Mouse (Mus musculus): ENCODE measurements around the gene Igsf11. TPM values are rescaled to one million over a fixed set of nuclear protein-coding genes. Genes with fewer than 3 reads are reported as not detected.

The Igsf11 gene
- total RNA-seq, 2 experiments from 2014 or later = 0.17 to 0.18 TPM

DNA sequence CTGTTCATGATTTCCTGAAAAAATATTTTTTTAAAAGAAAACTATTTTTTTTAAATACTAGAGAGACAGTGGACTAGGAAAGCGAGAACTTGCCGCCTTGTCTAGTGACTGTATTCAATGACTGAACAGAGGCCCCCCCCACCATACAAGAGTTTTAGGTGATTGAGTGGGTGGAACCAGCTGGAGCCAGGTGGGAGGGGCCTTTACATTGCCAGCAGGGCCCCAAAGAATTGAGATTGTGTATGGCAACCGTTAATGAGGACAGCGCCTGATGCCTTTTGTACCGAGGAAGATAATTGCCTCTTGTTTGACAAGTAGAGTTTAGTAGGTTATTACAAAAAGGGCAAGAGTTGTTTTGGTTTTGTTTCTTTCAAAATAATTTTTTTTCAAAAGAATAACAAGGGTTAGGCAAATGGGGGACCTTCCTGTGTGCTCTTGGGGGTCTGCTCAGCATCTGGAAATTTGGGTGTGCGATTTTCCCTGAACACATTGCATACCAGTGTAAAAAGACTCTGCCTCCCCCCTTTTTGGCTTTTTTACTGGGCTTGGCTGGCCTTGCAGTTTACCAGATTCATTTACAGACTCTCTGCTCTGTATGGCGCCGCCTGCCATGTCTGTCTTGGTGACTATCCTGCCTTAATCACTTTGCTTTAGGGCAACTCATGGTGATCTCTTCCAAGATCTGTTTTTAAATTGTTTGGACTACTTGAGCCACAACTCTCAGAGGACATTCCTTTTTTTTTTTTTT lies 133.7 kb downstream of the Igsf11 start:
- DNase-seq = no peak
- intact Hi-C loops (cut with DNase I) = no loop called here
- no peak for TF ChIP-seq CTCF (IDR thresholded peaks at IDR 0.05)
- Histone ChIP-seq H3K27ac (no peak overlapping the region), H3K4me3 (no peak overlapping the region)

DNA sequence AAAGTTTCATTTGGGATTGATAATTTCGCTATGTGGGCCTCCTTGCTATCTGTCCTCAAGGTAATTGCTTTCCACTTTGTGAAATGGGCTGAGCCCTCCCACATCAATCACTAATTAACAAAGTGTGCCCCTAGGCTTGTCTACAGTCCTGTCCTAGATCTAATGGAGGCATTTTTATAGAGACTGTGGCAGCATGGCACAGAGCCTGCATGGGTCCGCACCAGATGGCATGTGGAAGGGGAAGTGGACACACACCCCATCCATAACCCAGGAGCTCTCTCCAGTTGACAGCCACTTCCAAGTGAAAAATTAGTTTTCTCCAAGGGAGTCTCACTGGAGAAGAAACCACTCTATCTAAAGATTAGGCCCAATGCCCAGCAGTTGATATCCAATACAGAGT lies 138.9 kb downstream of the Igsf11 start:
- intact Hi-C loops (cut with DNase I) = no loop called here
- Histone ChIP-seq H3K4me3 (no peak overlapping the region), H3K27ac (no peak overlapping the region)
- no peak for TF ChIP-seq CTCF (IDR thresholded peaks at IDR 0.05)
- no peak for DNase-seq

DNA sequence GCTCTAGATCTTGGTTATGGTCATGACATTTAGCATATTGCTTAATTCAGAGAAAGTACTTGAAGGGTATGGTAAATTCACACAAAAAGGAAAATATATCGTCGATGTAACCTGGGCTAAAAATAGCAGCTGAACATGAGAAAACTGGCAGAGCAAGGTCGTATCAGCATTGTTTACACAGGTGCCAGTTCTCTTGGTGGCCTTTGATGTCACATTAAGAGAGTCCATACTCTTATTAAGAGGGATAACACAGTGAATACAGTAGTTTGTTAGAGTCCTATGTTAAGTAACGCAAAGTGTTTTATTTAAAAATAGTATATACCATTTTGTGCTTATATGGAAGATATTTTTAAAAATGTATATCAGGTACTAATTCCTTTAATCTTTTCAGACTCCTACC lies 144.8 kb downstream of the Igsf11 start:
- intact Hi-C loops (cut with DNase I) = no loop called here
- Histone ChIP-seq H3K4me3 (no peak overlapping the region), H3K27ac (no peak overlapping the region)
- DNase-seq = no peak
- no peak for TF ChIP-seq CTCF (IDR thresholded peaks at IDR 0.05)

DNA sequence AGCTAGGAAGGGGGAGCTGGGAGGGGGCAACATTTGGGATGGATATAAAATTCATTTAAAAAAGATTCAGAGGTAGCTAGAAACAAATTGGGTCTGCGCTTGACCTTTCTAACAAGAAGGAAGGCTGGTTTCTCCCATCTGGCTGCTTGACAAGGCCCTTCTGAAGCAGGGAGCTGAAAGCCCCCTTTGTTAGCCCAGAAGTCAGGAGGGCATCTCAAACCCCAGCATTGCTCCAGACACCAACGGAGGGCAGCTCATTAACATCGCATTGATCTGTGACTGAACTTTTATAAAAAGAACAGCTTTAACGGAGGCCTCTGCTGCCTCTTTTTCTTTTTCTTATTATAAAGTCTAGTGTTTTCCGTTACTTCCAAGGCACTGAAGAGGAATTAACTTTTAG lies 151.9 kb downstream of the Igsf11 start:
- H3K27ac ChIP-seq = no peak overlapping the region
- DNase-seq = no peak
- H3K4me3 ChIP-seq = no peak overlapping the region
- TF ChIP-seq CTCF (IDR thresholded peaks at IDR 0.05) = no peak
- intact Hi-C loops (cut with DNase I) = no loop called here

DNA sequence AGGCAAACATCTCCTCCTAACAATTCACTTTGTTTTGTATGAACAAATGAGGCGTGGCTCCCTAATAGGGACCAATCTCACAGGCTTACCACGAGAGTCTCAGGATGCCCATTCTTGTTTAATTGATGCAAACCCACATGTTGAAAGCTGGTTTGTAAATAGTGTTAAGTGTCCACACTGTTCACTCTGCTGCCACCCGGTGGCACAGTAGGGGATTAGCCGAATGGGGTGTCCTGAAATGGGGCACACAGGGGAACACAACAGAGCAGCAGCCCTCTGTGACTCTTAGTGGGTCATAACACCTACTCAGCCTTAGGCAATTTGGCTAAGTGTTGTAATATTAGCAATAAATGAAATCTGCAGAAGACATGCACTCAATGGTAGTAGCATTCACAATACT lies 156.4 kb downstream of the Igsf11 start:
- H3K4me3 ChIP-seq = no peak overlapping the region
- no peak overlapping the region for H3K27ac ChIP-seq
- TF ChIP-seq CTCF (IDR thresholded peaks at IDR 0.05) = peak; percentile 66
- intact Hi-C loops (cut with DNase I) = no loop called here
- no peak for DNase-seq

DNA sequence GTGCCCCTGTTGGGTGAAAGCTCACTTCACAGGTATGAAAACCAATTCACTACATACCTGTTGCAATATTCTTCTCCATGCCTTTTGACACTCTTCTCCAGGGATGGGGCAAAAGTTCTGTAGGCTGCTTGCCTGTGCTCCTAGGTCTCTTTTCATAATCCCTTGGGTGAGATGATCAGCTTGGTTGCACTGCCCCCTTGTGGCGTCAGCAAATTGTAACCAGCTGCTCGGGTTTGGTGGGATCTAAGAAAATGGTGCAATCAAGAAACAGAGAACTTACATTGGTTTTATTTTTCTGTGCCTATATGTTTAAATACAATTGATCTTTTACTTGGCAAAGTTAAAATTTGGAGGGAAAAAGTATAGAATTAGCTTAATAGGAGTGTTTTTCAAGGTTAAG lies 160.5 kb downstream of the Igsf11 start:
- TF ChIP-seq CTCF (IDR thresholded peaks at IDR 0.05) = peak; percentile 72

DNA sequence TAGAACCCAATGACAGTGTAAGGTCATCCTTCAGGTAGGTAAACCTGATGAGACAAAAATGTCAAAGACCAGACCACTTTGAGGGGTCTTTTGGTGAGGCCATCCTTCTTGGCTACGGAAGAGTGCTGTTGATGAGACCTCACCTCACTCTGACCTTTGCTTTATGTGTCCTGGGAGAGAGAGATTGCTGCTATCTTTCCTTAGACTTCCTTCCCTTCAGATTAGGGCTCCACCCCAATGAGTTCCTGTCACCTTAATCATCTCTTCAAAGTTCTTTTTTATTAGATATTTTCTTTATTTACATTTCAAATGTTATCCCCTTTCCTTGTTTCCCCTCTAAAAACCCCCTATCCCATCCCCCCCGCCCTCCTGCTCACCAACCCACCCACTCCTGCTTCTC lies 161.3 kb downstream of the Igsf11 start:
- intact Hi-C loops (cut with DNase I) = loop anchor here (2.0 to 5.0 kb wide), 2 partner anchors 151 to 195 kb away; no protein-coding TSS in a partner anchor
- TF ChIP-seq CTCF (IDR thresholded peaks at IDR 0.05) = no peak
- no peak overlapping the region for H3K27ac ChIP-seq
- H3K4me3 ChIP-seq = no peak overlapping the region
- DNase-seq = no peak

More for the DNA sequence above, 160.5 kb downstream of the Igsf11 start:
- intact Hi-C loops (cut with DNase I) = loop anchor here (2.0 to 5.0 kb wide), 2 partner anchors 151 to 194 kb away; no protein-coding TSS in a partner anchor
- peak; percentile 49 for DNase-seq
- Histone ChIP-seq H3K27ac (no peak overlapping the region), H3K4me3 (no peak overlapping the region)

DNA sequence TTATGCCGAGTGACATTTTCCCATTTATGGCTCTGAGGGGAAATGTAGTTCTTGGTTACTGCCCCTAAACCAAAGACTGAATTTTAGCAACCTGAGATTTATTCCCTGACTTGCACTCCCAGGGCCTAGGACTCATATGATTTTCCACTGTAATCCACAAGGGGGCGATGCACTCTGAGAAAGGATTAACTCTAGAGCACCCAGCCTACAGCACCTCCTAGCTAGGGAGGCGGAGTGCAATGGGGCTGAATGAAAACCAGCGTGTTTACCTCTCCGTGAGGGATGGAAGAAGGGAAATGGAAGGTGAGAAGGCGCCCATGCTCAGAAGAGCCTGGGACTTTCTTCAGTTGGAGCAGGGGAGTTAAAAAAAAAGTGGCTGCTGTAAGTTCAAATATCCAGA lies 163.6 kb downstream of the Igsf11 start:
- Histone ChIP-seq H3K27ac (no peak overlapping the region), H3K4me3 (no peak overlapping the region)
- intact Hi-C loops (cut with DNase I) = no loop called here
- TF ChIP-seq CTCF (IDR thresholded peaks at IDR 0.05) = peak; percentile 51
- DNase-seq = no peak

DNA sequence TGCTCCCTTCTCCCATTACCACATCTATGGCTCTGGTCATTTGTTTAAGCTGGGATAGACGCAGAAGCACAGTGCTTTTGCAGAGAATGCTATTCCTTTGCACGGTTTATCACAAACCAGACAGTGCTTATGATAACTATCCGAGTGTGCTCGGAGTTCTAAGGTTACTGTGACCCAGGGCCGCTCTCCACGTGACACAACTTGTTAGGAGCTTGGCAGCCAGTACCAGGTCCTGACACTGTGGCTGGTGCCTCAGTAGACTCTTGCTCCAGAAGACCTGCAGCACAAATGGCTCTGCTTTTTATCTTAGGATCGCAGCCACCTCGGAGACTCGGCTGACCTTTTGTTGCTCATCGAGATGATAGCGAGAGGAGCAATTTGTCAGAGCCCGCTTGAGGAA lies 164.5 kb downstream of the Igsf11 start:
- no peak overlapping the region for H3K27ac ChIP-seq
- DNase-seq = no peak
- intact Hi-C loops (cut with DNase I) = no loop called here
- TF ChIP-seq CTCF (IDR thresholded peaks at IDR 0.05) = no peak
- no peak overlapping the region for H3K4me3 ChIP-seq

DNA sequence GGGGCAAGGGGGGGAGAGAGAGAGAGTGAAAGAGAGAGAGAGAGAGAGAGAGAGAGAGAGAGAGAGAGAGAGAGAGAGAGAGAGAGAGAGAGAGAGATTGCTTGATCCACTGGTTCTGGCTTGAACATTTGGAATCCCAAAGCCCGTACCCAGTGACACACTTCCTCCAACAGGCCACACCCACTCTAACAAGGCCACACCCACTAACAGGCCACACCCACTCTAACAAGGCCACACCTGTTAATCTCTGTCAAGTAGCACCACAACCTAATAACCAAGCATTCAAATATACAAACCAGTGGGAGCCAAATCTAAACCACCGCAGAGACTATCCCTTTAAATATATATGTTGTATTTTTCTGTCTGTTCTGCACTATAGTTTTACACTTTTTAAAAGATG lies 166.4 kb downstream of the Igsf11 start:
- intact Hi-C loops (cut with DNase I) = no loop called here
- no peak for DNase-seq
- Histone ChIP-seq H3K27ac (no peak overlapping the region), H3K4me3 (no peak overlapping the region)
- no peak for TF ChIP-seq CTCF (IDR thresholded peaks at IDR 0.05)

DNA sequence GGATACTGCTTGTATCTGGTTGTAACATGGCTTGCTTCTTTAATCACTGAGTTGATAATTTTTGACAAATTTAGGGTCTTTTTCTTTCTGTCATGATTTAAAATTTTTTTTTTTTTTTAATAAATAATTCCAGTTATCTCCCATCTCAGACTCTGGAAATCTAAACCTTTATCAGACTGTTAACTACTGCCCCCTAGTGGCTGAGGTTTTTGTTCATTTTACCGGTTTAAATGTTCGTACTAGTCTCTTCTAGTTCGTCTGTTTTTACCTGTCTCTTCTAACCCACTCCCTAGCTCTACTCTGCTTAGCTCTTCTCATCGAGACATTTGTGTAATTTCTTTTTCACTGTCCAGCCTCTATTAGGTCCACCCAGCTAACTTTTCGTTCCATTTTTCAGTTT lies 170.1 kb downstream of the Igsf11 start:
- TF ChIP-seq CTCF (IDR thresholded peaks at IDR 0.05) = peak; percentile 68
- no peak overlapping the region for H3K27ac ChIP-seq
- intact Hi-C loops (cut with DNase I) = no loop called here
- no peak overlapping the region for H3K4me3 ChIP-seq
- DNase-seq = no peak

DNA sequence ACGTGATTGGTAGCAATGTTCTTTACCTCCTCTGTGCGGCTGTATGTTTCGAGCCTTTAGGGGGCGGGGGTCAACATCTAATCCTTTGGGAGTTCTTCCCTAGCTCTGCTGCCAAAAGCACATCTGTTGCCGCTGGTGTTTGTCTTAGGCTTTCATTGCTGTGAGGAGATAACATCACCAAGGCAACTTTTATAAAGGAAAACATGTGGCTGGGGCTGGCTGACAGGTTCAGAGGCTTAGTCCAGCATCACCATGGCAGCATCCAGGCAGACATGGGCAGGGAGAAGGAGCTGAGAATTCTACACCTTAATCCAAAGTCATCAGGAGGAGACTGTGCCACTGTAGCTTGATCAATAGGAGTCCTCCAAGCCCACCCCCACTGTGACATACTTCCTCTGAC lies 173.1 kb downstream of the Igsf11 start:
- H3K4me3 ChIP-seq = no peak overlapping the region
- no peak for TF ChIP-seq CTCF (IDR thresholded peaks at IDR 0.05)
- DNase-seq = no peak
- intact Hi-C loops (cut with DNase I) = no loop called here
- no peak overlapping the region for H3K27ac ChIP-seq

DNA sequence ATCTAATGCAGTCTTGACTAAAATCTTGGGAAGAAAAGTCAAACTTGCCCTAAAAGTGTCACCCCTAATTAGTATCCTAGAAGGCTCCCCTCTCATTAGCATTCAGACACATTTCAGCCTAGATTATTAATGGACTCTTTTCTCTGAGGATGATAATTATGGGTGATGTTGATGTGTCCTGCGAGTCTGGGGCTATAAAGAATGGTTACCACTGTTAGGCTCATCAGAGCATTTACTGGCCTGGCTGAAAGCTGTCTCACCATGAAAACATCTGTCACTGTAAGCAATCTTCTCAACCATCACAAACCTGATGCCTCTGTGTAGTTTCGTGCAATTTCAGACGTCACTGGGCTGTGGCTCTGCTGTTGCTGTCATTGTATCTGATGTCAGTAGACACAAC lies 179.0 kb downstream of the Igsf11 start:
- intact Hi-C loops (cut with DNase I) = no loop called here
- TF ChIP-seq CTCF (IDR thresholded peaks at IDR 0.05) = no peak
- Histone ChIP-seq H3K27ac (no peak overlapping the region), H3K4me3 (no peak overlapping the region)
- no peak for DNase-seq

Other genes with a start within 250 kb of the Igsf11 start
- gene Arhgap31, start 179.4 kb upstream of the Igsf11 start, total RNA-seq (2021) = 10 to 100 TPM; 11.9 to 18.6 TPM
- gene B4galt4, start 150.4 kb upstream of the Igsf11 start, total RNA-seq (2021) = 1 to 10 TPM; 3.3 to 7.0 TPM
- gene Upk1b, start 92.3 kb upstream of the Igsf11 start, total RNA-seq (2021) = not detected
- gene 4930435E12Rik, start 63.9 kb upstream of the Igsf11 start, total RNA-seq (2021) = not detected